Mouse (Mus musculus) spleen, postnatal 36 days (tissue): ENCODE data around the gene Crabp2.

Source experiments
- DNase-seq, 2 experiments: peaks; one replicate each; pipeline ENCODE4 v3.0.0; 2022; ENCODE audit warnings: low spot score in 2 of 2, mixed read lengths in 1 of 2

Crabp2 gene

DNA sequence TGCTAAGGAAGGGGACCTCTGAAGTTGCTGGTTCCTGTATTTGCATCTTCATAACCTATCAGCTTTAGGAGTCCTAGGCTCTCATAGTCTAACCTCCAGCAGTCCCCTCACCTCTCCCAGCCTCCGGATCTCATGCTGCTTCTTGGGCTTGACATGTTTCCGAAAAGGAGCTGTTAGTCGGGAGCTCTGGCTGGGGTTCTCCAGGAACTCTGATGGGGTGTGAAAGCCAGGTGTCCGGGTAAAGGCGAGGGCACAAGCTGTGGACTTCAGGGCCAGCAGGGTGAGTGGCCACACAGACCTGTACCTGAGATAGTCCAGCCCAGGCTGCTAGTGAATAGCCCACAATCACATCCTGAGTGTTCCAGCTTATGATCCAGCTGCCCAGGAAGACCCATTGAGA lies 21.0 kb upstream of the Crabp2 start:
- DNase-seq, result no peak

GRCm38 (mm10) chr3:87929341-87930077 lies 19.0 kb upstream of the Crabp2 start:
- DNase-seq, result no peak

GRCm38 (mm10) chr3:87930078-87930795 lies 18.2 kb upstream of the Crabp2 start, which contains the start of the genes Isg20l2 and Rrnad1:
Isg20l2 (plus strand) TSS chr3:87930314.
Rrnad1 (minus strand) TSS chr3:87930717.
- peak; percentile 95 to 96 for DNase-seq

DNA sequence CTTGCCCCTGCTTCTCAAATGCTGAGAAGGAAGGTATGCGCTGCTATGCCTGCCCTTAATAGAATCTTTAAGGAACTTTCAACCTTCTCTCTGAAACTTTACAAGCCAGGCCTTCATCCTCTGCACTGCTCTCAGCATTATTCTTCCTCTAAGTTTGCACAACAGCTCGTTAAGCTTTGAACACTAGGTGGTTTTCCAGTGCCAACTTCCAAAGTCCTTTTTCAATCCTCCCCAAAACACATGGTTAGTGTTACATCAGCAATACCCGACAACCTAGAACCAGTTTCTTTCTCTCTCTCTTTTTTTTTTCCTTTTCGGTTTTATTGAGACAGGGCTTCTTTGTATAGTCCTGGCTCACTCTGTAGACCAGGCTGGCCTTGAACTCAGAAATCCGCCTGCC lies 14.4 kb upstream of the Crabp2 start:
- no peak for DNase-seq

GRCm38 (mm10) chr3:87934501-87934900 lies 14.0 kb upstream of the Crabp2 start:
- DNase-seq, result no peak

- DNase-seq, result no peak
These were observed 13.3 kb upstream of the Crabp2 start for GRCm38 (mm10) chr3:87935201-87935600.

DNA sequence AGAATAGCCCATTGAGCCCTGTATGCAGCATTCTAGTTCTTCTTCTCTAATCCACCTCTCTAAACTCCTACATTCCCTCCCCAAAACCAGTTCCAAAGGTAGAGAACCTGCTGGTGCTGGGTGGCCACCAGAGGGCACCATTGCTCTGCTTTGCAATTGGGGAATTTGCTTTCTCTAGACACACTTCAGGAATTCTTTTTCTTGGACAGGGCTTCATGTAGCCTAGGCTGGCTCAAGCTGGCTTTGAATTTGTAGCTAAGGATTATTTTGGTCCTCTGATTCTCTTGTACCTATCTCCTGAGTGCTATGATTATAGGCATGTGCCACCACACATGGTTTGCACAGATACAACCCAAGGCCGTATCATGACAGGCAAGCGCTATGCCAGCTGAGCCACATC lies 12.7 kb upstream of the Crabp2 start:
- peak; percentile 13 to 32 for DNase-seq

GRCm38 (mm10) chr3:87940611-87941010 lies 7.9 kb upstream of the Crabp2 start:
- DNase-seq, result no peak

- no peak for DNase-seq
These were observed 6.0 kb upstream of the Crabp2 start for GRCm38 (mm10) chr3:87942471-87942870.

- DNase-seq, result no peak
These were observed 4.9 kb upstream of the Crabp2 start for GRCm38 (mm10) chr3:87943586-87943985.

DNA sequence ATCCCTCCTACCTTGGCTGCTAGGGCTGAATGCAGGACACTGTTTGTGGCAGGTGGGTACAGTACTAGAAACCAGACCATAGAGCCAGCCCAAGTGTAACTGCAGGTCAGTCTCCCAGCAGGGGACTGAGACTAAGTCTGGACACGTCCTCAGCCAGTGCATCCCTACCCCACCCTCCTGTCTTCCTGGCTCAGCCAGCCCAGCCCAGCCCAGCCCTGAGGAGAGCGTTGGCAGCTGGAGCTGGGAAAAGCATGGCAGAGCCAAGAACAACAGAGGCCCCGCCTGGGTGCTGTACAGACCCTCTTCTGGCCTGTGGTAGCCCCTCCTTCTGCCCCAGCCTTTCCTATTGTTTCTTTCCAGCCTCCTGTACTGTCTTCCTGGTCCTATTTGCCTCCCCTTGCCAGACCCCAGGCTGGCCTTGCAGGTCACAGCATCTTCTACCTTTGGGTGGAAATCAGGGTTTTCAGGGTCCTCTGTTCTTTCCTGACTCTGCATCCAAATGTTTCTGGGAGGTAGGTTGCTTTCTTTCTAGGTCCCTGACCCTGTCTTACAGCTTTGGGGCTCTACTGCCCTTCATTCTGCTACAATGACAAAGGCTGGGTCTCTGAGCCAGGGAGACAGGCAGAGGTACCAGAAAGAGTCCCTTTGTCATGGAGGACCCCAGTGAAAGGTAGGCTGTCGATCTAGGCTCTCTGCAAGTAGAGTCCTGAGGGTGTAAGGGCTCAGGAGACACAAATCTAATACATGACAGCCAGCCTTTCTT lies 3.4 kb upstream of the Crabp2 start:
- no peak for DNase-seq

DNA sequence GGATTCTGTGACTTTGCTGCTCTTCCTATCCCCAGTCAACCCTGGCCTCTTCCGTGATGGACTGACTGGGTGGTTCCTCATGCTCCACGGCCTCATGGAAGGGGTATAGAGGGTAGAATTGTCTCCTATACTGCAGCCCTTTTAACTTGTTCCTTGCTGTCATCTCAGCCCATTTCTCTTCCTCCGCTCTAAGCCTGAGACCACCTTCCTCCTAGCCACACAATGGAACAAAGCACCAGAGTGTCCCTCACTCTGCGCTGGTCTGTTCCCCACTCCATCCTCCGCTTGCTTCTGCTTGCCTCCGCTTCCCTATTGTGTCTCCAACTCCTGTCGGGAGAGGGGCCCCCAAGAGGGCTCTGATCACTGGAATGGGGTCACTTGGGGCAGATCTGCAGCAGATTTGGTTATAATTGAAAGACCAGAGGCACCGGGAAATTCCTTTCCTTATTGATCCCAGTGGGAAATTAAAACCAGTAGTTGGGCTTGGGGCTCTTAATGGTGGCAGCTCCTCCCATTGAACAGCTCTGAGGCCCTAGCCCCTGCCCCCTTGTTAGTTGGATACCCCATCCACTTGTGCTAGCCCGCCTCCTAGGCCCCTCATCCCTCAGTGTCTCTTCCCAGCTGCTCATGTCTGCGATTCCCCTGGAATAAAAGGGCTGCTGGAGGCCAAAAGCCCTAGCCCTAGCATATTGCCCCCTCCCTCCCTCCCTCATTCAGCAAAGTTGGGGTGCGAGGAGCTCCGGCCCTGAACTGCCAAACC lies 2.5 kb upstream of the Crabp2 start:
- DNase-seq, result no peak

DNA sequence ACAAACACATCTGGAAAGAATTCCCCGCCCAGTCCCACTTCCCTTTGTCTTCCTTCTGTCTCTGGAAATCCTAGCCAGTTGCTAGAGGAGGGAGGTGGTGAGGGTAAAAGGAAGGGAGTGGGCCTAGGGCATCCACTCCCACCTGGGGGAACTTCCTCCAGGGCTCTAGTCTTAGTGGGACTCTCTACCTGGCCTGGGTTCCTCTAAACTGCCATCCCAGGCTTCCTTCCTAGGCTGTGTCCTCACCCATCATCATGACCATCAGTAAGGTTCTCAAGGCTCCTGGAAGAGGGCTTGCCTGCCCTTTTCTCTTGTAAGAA lies 2.0 kb upstream of the Crabp2 start:
- no peak for DNase-seq

DNA sequence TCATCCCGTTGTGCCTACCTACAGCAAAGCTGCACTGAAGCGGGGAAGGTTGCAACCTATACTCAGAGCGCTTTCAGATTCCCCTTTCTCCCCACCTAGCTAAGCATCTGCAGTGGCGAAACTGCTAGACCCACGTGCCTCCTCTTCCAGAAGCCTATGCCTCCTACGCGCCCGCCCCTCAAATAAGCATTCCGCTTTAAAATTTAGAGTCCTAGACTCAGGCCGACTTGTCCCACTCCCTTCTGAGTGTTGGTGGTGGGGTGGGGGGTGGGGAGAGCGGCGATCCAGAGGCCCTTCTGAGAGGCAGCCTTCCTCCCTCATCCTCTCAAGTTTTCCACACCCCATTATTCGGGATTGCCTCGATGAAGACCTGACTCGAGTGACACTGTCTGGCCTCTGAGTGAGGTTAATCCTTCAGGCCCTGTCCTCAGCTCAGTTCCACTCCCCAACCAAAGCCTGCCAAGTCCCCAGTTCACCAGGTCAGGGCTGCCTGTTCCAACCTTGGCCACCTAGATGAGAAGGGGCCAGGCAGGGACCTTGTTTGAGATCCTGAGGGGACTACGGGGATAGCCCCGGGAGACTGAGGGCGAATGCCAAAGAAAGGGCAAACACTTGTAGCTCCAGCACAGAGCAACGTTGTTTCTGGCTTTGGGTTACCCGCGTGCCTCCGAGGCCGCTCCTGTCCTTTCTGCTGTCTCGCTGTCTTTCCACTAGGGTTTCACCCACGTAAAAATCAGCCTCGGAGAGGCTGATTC lies 1.2 kb upstream of the Crabp2 start:
- DNase-seq, result no peak

GRCm38 (mm10) chr3:87947811-87948199 lies 661 bp upstream of the Crabp2 start:
- no peak for DNase-seq

- no peak for DNase-seq
These were observed 944 bp downstream of the Crabp2 start for GRCm38 (mm10) chr3:87949266-87949954.

- DNase-seq, result no peak
These were observed 1.6 kb downstream of the Crabp2 start for GRCm38 (mm10) chr3:87949955-87950515.

DNA sequence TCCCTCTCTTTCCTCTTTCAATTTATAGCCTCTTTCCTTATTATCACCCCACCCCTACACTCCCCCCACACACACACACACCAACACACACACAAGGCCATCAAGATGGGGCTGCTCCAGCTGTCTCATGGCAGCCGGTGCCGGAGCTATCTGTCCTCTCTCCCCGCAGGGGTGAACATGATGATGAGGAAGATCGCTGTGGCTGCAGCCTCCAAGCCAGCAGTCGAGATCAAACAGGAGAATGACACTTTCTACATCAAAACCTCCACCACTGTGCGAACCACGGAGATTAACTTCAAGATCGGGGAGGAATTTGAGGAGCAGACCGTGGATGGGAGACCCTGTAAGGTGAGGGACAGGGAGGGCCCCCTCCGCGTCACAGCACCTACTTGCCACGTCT lies 3.5 kb downstream of the Crabp2 start:
- no peak for DNase-seq

GRCm38 (mm10) chr3:87952440-87952839 lies 4.0 kb downstream of the Crabp2 start:
- no peak for DNase-seq

GRCm38 (mm10) chr3:87958056-87958455 lies 9.6 kb downstream of the Crabp2 start:
- no peak for DNase-seq
